Mouse (Mus musculus) kidney, adult 11 months (tissue): ENCODE data around the gene Scaper.

Source experiments
- DNase-seq: peaks from one replicate; pipeline ENCODE4 v3.0.0; 2022

Scaper gene

DNA sequence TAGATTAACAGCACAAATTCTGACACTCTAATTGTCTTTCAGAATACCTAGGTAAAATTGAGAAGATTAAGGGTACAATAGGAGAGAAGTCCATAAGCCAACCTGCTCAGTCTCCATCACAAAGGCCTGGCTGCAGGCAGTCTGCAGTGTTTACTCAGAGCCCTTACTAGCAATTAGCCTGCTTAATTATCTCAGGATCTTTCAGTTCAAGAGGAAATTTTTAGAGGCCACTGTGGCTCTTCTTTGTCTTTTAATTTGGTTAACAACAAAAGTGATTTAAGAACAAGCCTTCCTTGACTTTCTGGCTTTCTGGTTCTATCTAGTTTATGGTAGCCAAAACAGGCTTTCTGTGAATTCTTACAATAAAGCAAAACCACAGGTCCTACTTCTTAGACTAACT lies 339.3 kb downstream of the Scaper start:
- DNase-seq = no peak

DNA sequence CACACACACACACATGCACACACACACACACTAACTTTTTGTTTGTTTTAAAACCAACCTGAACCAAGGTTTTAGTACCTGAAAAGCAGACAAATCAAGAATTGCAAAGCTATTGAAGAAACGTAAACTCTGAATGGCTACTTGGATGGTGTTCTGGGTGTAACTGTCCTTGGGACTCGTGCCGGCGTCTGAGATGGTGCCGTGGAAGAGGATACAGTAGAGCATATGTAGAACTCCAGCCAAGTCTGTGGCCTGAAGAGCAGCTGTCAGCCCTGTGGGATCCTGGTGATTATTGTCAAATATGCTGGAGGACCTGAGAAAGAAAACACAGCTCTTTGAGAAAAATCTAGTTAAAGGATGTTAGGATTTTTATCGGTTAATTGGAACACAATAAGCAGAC lies 351.8 kb downstream of the Scaper start:
- no peak for DNase-seq

DNA sequence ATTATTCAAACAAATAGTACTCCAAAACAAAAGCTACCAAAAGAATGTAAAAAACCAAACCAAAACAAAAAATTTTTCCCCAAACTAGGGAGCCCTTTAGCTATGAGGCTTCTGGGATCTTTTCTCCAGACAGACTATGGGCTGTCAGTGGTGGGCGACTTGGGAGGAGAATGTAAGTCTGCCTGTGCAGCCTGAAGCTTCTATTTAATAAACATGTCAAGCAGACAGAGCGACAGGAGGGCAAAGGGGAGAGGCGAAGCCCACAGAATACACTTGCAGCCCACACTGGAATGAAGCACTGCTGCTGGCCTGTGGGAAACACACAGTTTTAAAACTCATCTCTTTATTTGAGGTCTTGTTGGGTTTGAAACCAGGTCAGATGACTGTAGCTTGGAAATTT lies 356.5 kb downstream of the Scaper start:
- no peak for DNase-seq

DNA sequence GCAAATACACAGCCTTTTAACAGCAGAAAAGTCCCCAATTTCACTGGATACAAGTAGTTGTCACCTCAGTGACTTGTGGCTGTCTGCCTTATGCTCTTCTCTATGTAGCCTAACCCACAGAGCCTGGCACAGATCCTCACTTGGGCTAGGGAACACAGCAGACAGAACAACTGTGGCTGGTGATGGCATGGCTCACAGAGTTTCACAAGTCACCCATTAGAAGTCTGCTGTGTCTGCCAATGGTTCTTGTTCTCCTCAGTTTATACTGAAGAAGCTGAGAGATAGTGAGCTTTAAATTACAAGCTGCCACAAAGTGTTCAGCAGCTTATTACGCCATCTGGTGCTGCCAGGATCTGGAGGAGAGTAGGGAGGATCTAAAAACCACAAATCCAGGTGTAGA lies 361.3 kb downstream of the Scaper start:
- no peak for DNase-seq

DNA sequence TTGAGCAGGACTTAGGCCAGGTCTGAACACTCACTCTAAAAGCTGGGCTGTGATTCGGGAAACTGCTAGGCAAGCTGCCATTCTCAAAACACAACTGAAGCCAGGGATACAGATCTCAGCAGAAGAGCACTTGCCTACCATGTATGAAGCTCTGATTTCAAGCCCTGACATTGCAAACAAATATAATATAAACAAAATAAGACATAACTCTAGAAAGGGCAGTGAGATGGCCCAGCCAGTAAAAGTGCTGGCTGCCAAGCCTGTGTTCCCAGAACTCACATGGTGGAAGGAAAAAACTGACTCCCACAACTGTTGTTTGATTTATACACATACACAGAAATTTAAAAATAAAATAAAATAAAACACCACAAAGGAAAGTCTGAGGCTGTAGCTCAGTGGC lies 366.8 kb downstream of the Scaper start:
- no peak for DNase-seq

DNA sequence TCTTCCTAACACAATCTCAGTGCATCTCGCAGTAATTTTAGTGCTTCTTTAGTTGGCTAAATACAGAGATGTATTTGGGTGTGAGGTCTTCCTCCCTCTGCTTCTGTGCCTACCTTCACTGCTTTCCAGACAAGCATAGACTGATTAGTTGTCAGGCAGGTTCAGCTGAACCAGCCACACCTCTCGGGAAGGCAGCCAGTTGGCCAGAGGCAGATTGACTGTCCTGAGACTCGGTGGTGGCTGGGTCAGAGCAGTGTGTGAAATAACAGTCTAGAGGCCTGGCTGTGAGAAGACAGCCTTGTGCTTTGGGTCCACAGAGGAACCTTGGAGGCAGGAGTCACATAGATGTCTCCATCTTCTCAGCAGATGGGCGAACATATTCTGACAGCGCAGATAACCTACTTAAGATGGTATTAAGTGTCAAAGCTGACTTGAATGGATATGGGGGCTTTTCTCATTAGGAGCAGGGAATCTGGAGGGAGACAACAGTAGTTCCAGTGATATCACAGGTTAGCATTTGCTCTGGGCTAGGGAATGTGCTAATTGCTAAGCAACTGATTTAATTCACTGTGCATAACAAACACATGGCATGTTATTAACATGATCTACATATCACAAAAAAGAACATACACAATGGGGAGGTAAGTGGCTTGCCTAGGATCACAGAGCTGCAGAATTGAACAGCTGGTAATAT lies 369.3 kb downstream of the Scaper start:
- DNase-seq = no peak

DNA sequence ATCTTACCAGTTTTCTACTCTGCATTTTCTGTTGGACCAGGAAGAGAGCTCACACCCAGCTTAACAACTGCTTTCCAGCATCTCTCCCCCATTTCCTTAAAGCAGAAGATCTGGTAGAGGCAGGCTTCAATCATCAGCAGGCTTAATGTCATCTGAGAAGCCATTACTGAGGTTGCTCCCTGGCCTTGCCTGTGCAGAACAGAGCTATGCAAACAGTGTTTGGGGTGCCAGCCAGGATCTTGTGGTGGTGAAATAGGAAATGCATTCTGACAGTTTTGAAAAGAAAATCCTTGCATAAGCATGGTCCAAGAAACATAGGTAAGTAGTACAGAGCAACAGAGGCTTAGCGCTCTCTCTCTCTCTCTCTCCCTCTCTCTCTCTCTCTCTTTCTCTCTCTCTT lies 377.0 kb downstream of the Scaper start:
- DNase-seq = no peak

DNA sequence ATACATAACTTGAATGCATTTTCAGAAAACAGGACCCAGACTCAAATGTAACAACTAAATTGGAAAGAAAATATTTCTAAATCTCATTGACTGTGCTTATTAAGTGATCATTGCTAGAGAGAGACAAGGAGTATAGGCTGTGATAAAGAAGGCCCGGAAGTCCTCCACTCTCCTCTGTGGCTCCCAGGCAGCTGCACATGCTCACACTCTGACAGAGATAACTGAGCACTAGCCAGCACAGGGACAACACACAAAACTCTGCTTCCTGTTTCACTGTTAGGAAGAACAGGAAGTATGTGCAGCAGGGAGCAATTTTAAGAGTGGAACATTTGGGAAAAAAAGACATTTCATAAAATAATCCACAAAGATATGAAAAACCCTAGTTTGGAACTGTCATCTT lies 382.9 kb downstream of the Scaper start:
- no peak for DNase-seq

DNA sequence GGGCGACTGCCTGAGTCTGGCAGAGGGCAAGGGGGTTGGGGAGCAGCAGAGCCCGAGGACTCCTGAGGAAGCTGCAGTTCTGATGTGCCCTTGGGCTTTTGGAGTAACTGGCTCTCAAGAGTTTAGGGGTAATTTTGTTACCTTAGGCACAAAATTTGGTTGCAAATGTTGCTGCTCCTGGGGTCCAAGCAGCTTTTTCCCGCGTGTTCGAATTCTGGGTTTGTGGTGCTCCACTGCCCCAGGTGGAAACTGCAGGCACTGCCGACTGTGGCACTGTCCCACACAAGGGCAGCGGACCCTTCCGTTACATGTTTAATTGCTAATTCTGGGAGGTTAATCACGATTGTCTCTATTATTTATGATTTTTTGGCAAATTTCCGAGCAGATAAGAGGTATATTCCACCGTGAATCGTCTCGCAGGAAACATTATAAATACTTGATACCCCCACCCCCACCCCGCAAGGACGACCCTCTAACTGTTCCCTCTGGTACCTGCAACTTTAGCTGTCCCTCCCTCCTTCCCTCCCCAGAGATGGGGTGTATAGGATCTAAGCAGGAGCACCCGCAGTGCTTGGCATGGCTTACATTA lies 388.5 kb downstream of the Scaper start:
- no peak for DNase-seq

DNA sequence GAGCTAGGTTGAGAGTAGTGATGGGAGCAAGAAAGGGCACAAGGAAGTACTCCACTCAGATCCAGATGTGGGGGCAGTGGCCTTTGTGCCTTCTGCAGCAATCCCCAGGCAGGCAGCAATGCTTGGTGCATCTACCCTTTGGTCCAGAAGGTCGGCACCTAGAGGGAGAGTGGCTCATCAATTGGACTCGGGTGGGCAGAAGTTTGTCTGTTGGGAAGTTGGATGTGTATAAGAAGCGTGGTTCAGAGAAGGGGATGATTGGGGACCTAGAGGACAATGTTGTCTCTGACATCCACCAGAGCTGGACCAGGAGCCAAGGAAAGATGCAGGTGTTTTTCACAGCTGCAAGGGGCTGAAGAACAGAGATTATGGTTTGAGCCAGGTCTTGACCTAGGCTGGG lies 389.0 kb downstream of the Scaper start:
- no peak for DNase-seq

DNA sequence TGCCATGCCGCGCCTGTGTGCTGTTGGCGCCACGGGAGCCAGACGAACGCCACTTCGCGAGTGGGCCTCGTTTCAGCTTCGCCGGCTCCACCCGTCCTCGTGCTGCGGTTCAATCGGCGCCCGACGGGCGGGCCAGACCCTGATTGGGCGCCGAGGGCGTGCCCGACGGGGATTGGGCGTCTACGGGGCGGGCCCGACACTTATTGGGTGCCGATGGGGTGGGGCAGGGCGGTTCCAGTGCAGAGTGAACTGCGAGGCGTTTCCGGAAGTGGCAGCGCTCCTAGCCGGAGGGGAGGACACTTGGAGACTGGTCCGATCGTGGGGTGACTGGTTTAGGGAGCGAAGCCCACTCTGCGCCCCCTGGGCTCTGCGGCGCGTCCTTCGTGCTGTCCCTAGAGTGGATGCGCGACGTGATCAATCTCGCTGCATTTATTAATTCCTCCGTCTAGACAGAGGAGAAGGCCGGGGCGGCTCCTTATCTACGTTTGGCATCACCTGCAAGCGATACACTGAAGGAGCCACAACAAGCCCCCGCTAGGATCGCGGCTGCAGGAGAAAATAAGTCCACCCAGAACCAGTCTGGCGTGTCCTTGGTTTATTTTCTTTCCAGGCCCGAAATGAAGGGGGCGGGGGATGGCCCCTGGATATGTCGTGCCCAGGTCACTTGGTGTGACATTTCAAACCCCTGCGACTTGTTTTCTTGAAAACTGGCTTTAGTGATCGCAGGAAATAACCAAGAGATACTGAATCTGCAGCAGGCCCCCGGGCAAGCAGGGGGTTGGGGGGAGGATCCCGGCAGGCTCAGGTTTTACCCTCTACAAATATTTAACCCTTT lies 391.5 kb downstream of the Scaper start:
- DNase-seq = peak; percentile 46

DNA sequence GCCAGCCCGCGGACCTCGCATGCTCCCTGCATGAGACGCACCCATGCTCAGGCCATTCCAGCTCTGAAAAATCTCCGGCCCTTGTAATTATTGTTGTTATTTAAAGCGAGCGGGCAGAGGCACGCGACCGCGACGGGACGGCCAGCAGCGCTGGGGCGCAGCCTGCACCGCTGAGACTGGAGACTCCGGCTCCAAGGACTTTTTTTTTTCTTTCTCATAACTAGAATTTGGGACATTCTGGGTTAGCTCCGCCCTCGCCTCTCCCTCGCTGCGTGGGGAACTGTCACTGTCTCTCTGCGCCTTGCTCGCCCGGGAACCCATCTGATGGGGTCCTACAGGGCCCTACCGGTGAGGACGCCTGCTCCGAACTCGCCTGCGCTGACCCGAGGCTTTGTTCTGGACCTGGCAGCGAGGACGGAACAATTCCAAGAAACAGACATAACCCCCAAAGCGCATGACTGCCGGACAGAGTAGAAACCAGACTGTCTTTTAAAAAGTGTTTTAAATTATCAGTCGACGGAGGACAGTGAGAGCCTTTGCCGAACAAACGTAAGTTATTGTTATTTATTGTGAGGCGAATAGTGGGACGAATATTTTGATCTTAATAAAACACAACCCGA lies 392.3 kb downstream of the Scaper start:
- no peak for DNase-seq

DNA sequence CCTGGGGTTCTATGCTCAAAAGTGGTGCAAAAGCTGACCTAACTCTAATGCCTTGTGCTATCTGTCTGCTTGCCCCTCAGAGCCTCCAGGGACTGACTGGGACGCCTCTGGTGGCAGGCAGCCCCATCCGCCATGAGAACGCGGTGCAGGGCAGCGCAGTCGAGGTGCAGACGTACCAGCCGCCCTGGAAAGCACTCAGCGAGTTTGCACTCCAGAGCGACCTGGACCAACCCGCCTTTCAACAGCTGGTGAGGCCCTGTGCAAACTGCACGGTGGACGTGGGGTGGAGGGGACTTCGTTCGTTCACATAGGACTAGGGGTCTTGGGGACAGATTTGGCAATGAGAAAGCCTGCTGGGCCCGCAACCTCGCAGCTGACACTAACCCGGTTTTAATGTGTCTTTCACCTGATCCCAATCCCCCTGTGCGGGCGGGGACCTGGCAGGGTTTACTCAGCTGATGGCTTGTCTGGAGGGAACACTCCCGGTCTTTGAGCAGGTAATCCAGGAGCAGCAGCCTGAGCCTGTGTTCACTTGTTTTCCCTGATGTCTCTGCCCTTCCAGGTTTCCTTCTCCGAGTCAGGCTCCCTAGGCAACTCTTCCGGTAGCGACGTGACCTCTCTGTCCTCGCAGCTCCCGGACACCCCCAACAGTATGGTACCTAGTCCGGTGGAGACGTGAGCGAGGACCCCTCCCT lies 392.9 kb downstream of the Scaper start:
- peak; percentile 28 for DNase-seq

DNA sequence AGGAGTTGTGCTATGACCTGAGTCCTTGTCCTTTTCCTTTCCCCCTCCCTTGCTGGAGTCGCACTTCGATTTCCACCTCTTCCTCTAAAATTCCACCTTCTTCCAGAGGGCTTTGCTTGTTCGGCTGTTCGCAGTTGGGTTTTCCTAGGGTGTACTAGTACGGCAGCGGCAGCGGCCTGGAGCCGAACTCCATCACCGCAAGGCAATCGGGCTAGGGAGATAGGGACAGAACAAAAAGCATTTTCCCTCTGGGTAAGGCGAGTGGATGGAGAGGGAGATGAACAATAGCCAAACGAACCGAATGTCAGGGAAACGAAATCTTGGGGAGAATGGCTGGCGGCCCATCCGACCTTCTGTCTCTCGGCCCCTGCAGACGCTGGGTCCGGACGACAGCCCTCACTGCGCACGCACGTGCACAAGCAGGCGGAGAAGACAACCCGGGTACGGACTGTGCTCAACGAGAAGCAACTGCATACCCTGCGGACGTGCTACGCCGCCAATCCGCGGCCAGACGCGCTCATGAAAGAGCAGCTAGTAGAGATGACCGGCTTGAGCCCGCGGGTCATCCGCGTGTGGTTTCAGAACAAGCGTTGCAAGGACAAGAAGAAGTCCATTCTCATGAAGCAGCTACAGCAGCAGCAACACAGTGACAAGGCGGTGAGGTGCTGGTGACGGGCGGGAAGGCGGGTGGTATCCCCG lies 394.1 kb downstream of the Scaper start:
- DNase-seq = peak; percentile 27

DNA sequence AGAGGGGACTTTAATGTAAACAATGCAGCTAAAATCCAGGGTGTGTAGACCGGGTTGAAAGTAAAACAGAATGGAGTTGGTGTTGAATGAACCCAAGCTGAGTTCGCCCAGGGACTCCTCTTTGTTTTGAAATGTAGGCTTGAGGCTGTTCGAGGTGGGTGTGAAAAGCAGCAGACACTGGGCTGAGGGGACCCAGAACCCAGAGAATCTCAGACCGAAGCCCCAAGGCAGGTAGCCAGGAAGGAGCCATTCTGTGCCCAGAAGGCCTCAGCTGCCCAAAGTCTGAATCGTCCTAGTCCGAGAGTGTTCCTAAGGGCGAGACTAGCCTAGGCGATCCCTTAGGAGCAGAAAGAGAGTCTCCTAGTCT lies 394.6 kb downstream of the Scaper start:
- DNase-seq = no peak

DNA sequence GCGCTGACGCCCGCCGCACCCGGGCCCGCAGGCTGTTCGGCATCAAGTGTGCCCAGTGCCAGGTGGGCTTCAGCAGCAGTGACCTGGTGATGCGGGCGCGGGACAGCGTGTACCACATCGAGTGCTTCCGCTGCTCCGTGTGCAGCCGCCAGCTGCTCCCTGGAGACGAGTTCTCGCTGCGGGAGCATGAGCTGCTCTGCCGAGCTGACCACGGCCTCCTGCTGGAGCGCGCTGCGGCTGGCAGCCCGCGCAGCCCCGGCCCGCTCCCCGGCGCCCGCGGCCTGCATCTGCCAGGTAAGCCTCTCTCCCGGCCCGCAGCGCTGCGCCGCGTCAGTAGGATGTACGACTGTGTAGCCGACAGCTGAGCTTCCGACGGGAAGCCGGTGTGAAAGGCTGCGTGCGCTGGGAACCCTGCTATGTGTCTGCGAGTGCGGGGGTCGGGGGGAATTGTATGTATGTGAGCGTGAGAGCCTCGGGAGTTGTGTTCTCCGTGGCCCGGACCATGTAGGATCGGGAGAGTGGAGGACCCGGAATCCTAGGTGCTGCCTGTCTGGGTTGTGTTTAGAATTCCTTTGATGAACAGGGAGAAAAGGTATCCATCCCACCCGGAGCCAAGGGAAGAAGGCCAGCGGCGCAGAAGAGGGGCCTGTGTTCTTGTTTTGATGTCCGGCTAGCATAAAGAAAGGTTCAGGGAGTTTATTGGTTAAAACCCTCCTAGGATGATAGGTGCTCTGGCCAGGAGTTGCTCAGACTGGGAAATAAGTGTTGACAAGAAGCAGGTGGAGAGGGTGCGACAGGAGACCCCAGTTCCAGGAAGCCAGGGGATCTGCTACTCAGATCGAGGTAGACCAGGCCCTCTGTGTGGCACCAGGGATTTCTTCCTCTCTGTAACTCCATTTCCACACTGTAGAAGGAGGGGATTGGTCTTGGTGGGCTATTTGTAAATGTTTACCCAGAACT lies 395.3 kb downstream of the Scaper start:
- no peak for DNase-seq

DNA sequence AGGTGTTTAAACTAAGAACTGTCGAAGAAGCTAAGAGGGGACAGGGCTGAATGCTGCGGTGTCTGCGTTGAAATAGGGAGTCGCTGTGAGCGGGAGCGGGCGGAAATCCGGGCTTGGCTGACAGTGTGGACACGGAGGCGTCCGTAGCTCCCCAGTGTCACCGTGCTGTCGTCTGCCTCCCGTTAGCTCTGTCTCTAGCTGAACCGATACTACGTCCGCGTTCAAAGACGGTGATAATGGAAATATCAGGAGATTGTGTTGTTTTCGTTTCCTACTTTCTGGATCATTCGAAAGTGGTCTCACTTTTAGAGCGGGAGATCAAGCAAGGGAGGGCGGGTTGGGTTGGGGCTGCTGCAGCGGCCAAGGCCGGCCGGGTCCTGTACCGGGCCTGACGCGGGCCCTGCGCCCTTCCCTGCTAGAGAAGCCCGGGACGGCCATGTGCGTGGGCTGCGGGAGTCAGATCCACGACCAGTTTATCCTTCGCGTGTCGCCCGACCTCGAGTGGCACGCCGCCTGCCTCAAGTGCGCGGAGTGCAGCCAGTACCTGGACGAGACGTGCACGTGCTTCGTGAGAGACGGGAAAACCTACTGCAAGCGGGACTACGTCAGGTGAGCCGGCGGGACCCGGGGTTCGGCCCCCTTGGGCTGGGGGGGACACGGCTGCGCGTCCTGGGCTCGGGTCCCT lies 396.1 kb downstream of the Scaper start:
- peak; percentile 13 for DNase-seq

DNA sequence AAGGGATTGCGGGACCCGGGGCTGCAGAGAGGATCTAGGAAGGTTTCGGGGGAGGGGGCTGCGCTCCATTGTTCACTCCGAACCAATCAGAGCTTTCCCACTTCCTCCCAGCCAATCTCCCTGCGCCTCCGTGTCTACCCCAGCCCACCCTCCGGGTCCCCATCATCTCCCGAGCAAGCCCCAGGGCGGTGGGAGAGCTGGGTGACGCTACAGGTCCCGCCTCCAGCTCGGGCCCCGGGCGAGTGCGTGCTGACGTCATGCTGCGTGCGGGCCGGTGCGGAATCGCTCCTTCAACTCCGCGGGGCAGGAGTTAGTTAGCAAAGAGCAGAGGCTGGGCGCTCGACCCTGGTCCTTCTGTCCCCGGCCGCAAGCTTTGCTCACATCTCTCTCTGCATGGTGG lies 397.0 kb downstream of the Scaper start:
- no peak for DNase-seq

DNA sequence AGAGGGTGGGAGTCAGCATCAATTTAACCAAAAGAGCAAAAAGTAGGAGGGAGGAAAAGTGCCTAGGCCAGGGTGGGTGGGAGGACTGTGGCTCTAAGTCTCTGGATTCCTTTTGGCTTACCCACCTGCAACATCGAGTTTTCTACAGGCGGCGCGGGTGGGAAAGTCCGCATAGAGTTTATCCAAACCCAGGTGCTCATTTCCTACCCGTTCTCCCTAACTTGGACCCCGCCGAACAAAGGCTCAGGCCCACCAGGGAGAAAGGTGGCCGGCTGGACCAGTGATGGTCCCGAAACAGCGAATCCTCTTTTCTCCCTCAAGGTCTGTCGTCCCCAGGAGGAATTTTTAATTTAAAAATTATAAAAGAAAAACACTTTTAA lies 397.5 kb downstream of the Scaper start:
- no peak for DNase-seq

DNA sequence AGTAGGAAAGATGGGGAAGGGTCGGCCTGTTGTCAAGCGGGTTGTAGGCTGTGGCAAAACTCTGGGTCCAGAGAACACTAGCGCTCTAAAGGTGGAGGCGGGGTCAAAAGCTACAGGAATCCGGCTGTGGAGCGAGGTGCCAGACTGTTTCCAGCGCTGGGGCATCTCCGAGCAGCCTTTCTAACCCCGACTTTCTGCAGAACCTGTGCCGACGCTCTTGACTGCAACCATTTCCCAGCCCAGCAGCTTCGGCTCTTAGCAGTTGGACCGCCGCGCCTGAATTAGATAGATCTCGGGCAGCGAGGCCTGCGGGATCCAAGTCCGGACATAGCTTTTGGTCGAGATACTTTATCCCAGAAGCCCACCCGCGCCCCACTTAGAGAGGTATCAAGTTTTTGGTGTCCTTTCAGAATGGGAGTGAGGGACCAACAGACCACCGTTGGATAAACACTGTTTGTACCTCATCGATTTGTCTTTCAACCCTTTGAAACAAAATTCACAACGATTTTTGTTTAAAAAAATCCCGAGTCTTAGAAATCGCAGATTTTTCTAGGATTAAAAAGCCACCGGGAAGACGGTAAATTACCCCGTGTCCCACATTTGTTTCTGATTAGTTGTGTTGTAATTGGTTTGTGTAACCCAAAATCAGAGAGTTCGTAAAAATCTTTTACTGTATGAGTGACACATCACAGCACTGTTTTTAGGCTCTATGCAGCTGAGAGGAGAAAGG lies 398.1 kb downstream of the Scaper start:
- DNase-seq = no peak
